Mouse (Mus musculus): ENCODE data around the gene Caskin2. TPM values are rescaled to one million over a fixed set of nuclear protein-coding genes. Genes with fewer than 3 reads are reported as not detected.

Gene Caskin2
- polyA plus RNA-seq, 1 experiment from 2014 or later = 15.3 TPM

GRCm38 (mm10) chr11:115780141-115781070 is 33.0 kb downstream of the Caskin2 start:
- peaks cover 22% of the 10 kb centered on the region for H3K4me1 ChIP-seq (replicated peaks; ENCODE audit: control insufficient read depth, insufficient read depth, low read length)
- H3K9me3 ChIP-seq (ENCODE audit: control insufficient read depth, low read length) = no peaks in the 10 kb centered on the region
- ATAC-seq (replicated peaks; ENCODE audit: low FRiP score, low TSS enrichment, low read depth) (no peak), DNase-seq (ENCODE audit: low spot score) (no peak)
- no peak overlapping the region for H3K9ac ChIP-seq (ENCODE audit: low read length)
- H3K4me2 ChIP-seq (ENCODE audit: low read length) = no peak overlapping the region
- WGBS = 35% methylated on average over 20 of the region's 20 CpGs
- H3K27ac ChIP-seq (ENCODE audit: low read depth) = peak overlapping the region; percentile 47; the same call in 1 of the 2 replicates
- H3K36me3 ChIP-seq (ENCODE audit: control insufficient read depth, insufficient read depth, low read length) = no peaks in the 10 kb centered on the region
- H3K4me3 ChIP-seq (ENCODE audit: low read depth, low read length) = no peak overlapping the region
- H3K27me3 ChIP-seq (replicated peaks; ENCODE audit: control insufficient read depth, insufficient read depth, low read length) = no peaks in the 10 kb centered on the region

- H3K27ac ChIP-seq (ENCODE audit: low read depth) = peak overlapping the region; percentile 84
- H3K9me3 ChIP-seq (ENCODE audit: control insufficient read depth, low read length) = no peaks in the 10 kb centered on the region
- no peaks in the 10 kb centered on the region for H3K36me3 ChIP-seq (ENCODE audit: control insufficient read depth, insufficient read depth, low read length)
- ATAC-seq (replicated peaks; ENCODE audit: low FRiP score, low TSS enrichment, low read depth) (peak; percentile 84), DNase-seq (ENCODE audit: low spot score) (peak; percentile 82)
- H3K9ac ChIP-seq (ENCODE audit: low read length) = 0 out of 2 replicates have a peak overlapping the region, but pooled peaks have one; percentile 5
- H3K4me1 ChIP-seq (replicated peaks; ENCODE audit: control insufficient read depth, insufficient read depth, low read length) = peaks cover 22% of the 10 kb centered on the region
- no peaks in the 10 kb centered on the region for H3K27me3 ChIP-seq (replicated peaks; ENCODE audit: control insufficient read depth, insufficient read depth, low read length)
- no peak overlapping the region for H3K4me3 ChIP-seq (ENCODE audit: low read depth, low read length)
- WGBS = 9% methylated on average over 9 of the region's 9 CpGs
- peak overlapping the region; percentile 35 for H3K4me2 ChIP-seq (ENCODE audit: low read length)
Observed at GRCm38 (mm10) chr11:115779038-115779571, 34.3 kb downstream of the Caskin2 start.

- Histone ChIP-seq H3K4me1 (replicated peaks; ENCODE audit: control insufficient read depth, insufficient read depth, low read length) (peaks cover 22% of the 10 kb centered on the region), H3K36me3 (ENCODE audit: control insufficient read depth, insufficient read depth, low read length) (no peaks in the 10 kb centered on the region), H3K9ac (ENCODE audit: low read length) (no peak overlapping the region), H3K27me3 (replicated peaks; ENCODE audit: control insufficient read depth, insufficient read depth, low read length) (no peaks in the 10 kb centered on the region), H3K4me3 (ENCODE audit: low read depth, low read length) (no peak overlapping the region), H3K4me2 (ENCODE audit: low read length) (no peak overlapping the region), H3K27ac (ENCODE audit: low read depth) (no peak overlapping the region), H3K9me3 (ENCODE audit: control insufficient read depth, low read length) (no peaks in the 10 kb centered on the region)
- DNase-seq (ENCODE audit: low spot score) (no peak), ATAC-seq (replicated peaks; ENCODE audit: low FRiP score, low TSS enrichment, low read depth) (no peak)
- WGBS = 89% methylated on average over 17 of the region's 17 CpGs
Observed at GRCm38 (mm10) chr11:115777487-115778335, 35.7 kb downstream of the Caskin2 start.

GRCm38 (mm10) chr11:115776954-115777353 is 36.5 kb downstream of the Caskin2 start:
- Histone ChIP-seq H3K36me3 (ENCODE audit: control insufficient read depth, insufficient read depth, low read length) (no peaks in the 10 kb centered on the region), H3K4me1 (replicated peaks; ENCODE audit: control insufficient read depth, insufficient read depth, low read length) (peaks cover 22% of the 10 kb centered on the region), H3K9ac (ENCODE audit: low read length) (no peak overlapping the region), H3K27ac (ENCODE audit: low read depth) (no peak overlapping the region), H3K9me3 (ENCODE audit: control insufficient read depth, low read length) (no peaks in the 10 kb centered on the region), H3K27me3 (replicated peaks; ENCODE audit: control insufficient read depth, insufficient read depth, low read length) (no peaks in the 10 kb centered on the region), H3K4me2 (ENCODE audit: low read length) (no peak overlapping the region), H3K4me3 (ENCODE audit: low read depth, low read length) (no peak overlapping the region)
- WGBS = 81% methylated on average over 9 of the region's 9 CpGs
- DNase-seq (ENCODE audit: low spot score) (no peak), ATAC-seq (replicated peaks; ENCODE audit: low FRiP score, low TSS enrichment, low read depth) (no peak)

GRCm38 (mm10) chr11:115775821-115776665 is 37.4 kb downstream of the Caskin2 start:
- Histone ChIP-seq H3K4me3 (ENCODE audit: low read depth, low read length) (no peak overlapping the region), H3K9me3 (ENCODE audit: control insufficient read depth, low read length) (no peaks in the 10 kb centered on the region), H3K9ac (ENCODE audit: low read length) (no peak overlapping the region), H3K4me1 (replicated peaks; ENCODE audit: control insufficient read depth, insufficient read depth, low read length) (peaks cover 22% of the 10 kb centered on the region), H3K27me3 (replicated peaks; ENCODE audit: control insufficient read depth, insufficient read depth, low read length) (no peaks in the 10 kb centered on the region), H3K27ac (ENCODE audit: low read depth) (no peak overlapping the region), H3K36me3 (ENCODE audit: control insufficient read depth, insufficient read depth, low read length) (no peaks in the 10 kb centered on the region), H3K4me2 (ENCODE audit: low read length) (no peak overlapping the region)
- DNase-seq (ENCODE audit: low spot score) (no peak), ATAC-seq (replicated peaks; ENCODE audit: low FRiP score, low TSS enrichment, low read depth) (no peak)
- WGBS = 59% methylated on average over 18 of the region's 18 CpGs

- Histone ChIP-seq H3K27ac (ENCODE audit: low read depth) (no peak overlapping the region), H3K4me1 (replicated peaks; ENCODE audit: control insufficient read depth, insufficient read depth, low read length) (peaks cover 11% of the 10 kb centered on the region), H3K4me2 (ENCODE audit: low read length) (no peak overlapping the region), H3K36me3 (ENCODE audit: control insufficient read depth, insufficient read depth, low read length) (no peaks in the 10 kb centered on the region), H3K9me3 (ENCODE audit: control insufficient read depth, low read length) (no peaks in the 10 kb centered on the region), H3K9ac (ENCODE audit: low read length) (no peak overlapping the region), H3K4me3 (ENCODE audit: low read depth, low read length) (no peak overlapping the region), H3K27me3 (replicated peaks; ENCODE audit: control insufficient read depth, insufficient read depth, low read length) (no peaks in the 10 kb centered on the region)
- no peak for DNase-seq (ENCODE audit: low spot score)
- 40% methylated on average over 4 of the region's 4 CpGs for WGBS
- no peak for ATAC-seq (replicated peaks; ENCODE audit: low FRiP score, low TSS enrichment, low read depth)
Observed at GRCm38 (mm10) chr11:115774653-115775052, 38.8 kb downstream of the Caskin2 start.

- H3K27ac ChIP-seq (ENCODE audit: low read depth) = no peak overlapping the region
- no peak overlapping the region for H3K9ac ChIP-seq (ENCODE audit: low read length)
- DNase-seq (ENCODE audit: low spot score) (no peak), ATAC-seq (replicated peaks; ENCODE audit: low FRiP score, low TSS enrichment, low read depth) (no peak)
- WGBS = 91% methylated on average over 3 of the region's 3 CpGs
- no peak overlapping the region for H3K4me3 ChIP-seq (ENCODE audit: low read depth, low read length)
- H3K9me3 ChIP-seq (ENCODE audit: control insufficient read depth, low read length) = no peaks in the 10 kb centered on the region
- no peaks in the 10 kb centered on the region for H3K36me3 ChIP-seq (ENCODE audit: control insufficient read depth, insufficient read depth, low read length)
- H3K4me1 ChIP-seq (replicated peaks; ENCODE audit: control insufficient read depth, insufficient read depth, low read length) = peaks cover 8% of the 10 kb centered on the region
- no peaks in the 10 kb centered on the region for H3K27me3 ChIP-seq (replicated peaks; ENCODE audit: control insufficient read depth, insufficient read depth, low read length)
- no peak overlapping the region for H3K4me2 ChIP-seq (ENCODE audit: low read length)
Observed at GRCm38 (mm10) chr11:115768896-115769295, 44.5 kb downstream of the Caskin2 start.

- Histone ChIP-seq H3K9ac (ENCODE audit: low read length) (no peak overlapping the region), H3K4me2 (ENCODE audit: low read length) (peak overlapping the region; percentile 71; the same call in 1 of the 2 replicates), H3K4me1 (replicated peaks; ENCODE audit: control insufficient read depth, insufficient read depth, low read length) (peaks cover 8% of the 10 kb centered on the region), H3K36me3 (ENCODE audit: control insufficient read depth, insufficient read depth, low read length) (no peaks in the 10 kb centered on the region), H3K27me3 (replicated peaks; ENCODE audit: control insufficient read depth, insufficient read depth, low read length) (no peaks in the 10 kb centered on the region), H3K4me3 (ENCODE audit: low read depth, low read length) (no peak overlapping the region), H3K27ac (ENCODE audit: low read depth) (no peak overlapping the region), H3K9me3 (ENCODE audit: control insufficient read depth, low read length) (no peaks in the 10 kb centered on the region)
- ATAC-seq (replicated peaks; ENCODE audit: low FRiP score, low TSS enrichment, low read depth) = no peak
- 85% methylated on average over 8 of the region's 8 CpGs for WGBS
- DNase-seq (ENCODE audit: low spot score) = no peak
Observed at GRCm38 (mm10) chr11:115766981-115767380, 46.5 kb downstream of the Caskin2 start.

All from intestine, embryonic 14.5 days (tissue).